Mouse (Mus musculus) frontal cortex, postnatal 25 days (tissue): ENCODE measurements around the gene Ntm.

Experiments used
- DNase-seq, 2 experiments: peaks; one replicate each; pipeline ENCODE4 v3.0.0; 2022; ENCODE audit warnings: low spot score in 2 of 2

Gene Ntm

DNA sequence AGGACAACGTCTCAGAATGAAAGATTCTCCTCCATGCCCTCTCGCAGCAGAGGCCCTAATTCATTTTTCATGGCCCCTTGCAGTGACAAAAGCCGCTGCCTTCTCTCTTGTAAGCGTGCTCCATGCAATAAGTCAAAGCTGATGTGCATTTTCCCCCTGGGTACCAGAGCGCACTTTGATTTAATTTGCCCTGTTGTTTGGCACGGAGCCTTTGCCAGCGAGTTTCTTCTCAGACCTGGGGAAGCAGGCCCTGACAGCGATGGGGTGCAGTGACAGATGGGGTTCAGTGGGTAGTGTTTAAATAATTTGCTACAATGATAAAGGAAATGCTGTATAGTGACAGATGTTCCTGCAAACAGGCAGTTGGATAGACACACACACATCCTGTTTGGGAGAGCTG, 904.1 kb downstream of the Ntm start:
- no peak for DNase-seq

DNA sequence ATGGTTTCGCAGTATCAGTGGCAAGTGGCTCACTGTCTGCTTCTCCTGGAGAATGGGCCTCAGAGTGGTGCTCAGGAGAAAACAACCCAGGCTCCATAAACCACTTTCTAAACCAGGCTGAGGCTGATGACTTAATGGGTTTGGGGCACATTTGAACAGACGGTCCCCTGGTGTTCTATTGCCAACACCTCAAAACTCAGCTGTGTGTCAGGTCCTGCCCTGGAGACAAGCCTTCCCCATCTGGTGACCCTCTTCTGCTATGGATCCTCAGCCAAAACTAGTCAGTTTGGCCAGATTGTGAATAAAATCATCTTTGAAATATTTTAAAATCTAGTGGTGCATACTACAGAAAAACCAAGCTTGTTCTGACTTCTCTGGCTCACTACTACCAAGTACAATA, 907.3 kb downstream of the Ntm start:
- no peak for DNase-seq

DNA sequence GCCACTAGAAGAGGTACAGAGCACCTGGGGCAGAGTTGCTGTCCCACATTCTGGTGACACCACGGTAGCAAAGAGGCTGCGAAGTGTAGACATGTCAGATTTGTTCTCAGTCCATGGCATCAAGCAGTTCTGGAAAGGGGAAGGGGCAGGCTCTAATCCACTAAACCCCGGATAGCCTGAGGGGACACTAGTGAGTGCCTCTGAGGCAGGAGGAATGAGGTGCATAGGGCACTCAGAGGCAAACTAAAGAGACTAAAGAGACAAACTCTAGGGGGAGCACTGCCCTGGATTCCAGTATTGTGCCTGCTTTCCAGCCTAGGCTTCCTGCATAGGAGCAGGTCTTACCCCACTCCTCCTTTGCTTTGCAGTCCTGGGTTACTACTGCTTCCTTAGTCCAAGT, 926.5 kb downstream of the Ntm start:
- no peak for DNase-seq

DNA sequence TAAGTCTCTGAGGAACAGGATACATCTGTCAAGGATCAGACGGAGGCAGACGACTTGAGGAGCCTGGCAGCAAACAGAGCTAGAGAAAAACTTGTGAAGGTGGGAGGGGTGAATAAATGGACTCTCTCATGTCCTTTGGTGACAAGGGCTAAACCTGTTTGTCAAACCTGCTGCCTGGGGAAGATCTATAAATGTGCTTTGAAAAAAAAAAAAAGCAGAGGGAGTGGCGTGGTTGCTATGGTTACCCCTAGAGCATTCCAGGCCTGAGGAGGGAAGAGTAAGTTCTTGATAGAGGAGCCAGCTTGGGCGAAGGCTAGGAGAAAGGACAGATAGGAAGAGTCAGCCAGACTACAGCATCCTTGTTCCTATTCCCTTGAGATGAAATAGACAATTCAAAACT, 926.9 kb downstream of the Ntm start:
- DNase-seq: no peak

DNA sequence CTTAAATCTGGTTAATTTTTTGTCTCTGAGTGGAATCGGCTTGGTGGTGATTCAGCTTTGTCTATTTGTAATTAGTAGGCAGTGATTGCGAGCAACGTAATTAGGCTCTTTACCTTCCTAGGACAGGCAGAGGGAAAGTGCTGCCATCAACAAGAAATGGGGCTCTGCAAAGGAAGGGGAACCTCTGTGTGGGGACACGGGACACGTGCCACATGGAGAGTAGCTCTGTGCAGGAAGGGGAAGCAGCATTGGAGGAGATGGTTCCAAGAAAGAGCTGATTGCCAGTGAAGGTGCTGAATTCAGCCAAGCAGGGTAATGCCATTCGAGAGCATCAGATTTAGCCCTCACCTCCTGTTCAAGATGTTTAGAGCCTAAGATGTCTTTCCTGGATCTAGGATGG, 936.5 kb downstream of the Ntm start:
- no peak for DNase-seq

DNA sequence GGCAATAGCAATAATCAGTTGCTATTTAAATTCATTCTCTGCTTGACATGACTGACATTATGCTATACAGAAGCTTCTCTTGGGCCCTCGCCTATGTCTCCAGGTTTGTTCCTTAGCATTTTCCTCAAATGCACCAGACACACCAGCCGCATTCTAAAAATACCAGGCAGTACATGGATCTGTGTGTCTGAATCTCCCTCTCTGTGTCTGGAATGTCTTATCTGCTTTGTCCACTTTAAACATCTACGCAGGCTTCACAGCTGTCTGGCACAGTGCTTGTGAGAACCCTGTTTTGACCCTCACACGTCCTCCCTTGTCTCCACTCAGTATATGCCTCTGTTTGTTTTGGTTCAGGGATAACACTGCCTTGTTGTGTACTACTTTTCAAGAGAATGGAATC, 937.3 kb downstream of the Ntm start:
- DNase-seq: no peak

DNA sequence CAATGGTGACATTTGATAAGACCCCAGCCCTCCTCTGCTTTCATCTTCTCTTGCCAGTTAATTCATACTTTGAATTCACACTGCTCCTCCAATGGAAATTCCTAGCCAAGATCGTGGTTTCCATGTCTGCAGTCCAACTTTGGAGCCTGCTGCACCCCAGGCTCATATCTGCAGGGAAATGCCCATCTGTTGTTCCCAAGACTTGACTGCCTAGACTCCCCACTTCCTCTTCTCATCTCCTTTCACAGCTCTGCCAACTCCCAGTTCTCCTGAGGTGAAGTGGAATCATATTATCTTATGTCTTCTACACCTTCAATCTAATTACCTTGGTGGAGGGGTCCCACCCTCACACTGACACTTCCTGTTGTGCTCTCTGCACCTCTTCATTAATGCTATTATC, 937.8 kb downstream of the Ntm start:
- DNase-seq: no peak

GRCm38 (mm10) chr9:29016879-29017278, 946.1 kb downstream of the Ntm start:
- DNase-seq: no peak

DNA sequence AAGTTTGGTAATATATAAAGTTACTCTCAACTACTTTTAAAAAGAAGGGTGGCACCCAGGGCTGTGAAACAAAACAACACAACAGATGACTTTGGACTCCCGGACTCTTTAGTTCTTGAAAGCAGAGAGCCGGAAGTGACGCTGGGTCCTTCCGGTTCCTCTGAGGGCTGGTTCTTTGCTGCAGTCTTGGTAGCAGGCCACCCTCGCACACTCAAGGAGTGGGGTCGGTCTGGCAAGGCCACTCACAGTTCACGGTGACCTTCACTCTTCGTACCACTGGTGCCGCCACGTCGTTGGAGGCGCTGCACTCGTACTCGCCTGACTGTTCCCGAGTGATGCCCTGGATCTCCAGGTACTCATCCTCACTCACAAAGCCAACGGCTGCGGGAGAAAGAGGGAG, 949.1 kb downstream of the Ntm start:
- no peak for DNase-seq

DNA sequence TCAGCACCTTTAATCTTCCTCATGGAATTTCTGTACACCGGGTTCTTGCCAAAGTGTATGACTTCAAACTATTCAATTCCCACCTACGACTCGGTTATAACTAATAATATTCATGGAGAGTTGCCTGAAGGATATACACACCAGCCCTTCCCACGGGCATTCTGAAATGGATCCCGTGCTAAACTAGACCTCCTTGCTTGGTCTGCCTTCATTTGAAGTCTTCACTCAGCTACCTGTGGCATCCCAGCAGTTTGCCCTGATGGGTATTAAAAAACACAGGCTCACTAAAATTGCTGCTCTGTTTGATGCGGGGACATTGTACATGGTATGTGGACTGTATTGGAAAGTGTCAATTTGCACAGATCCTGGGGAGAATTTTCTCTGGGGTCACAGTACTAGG, 950.4 kb downstream of the Ntm start:
- no peak for DNase-seq

DNA sequence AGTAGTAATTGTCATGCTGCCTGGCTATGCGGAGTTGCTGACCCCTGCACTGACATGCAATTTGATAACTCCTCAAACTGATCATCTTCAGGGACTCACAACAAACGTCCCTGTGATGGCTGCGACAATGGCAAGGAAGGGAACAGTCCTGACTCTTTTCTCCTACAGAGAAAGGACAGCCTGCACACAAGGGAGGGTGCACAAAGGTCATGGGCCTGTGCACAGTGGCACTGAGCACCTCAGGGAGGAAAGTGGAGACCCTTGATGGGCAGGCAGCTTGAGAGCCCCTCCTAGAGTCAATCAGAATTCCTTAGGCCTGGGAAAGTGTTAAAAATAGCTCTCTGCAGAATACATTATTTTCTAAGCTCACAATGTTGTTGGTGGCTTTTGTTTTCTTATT, 951.5 kb downstream of the Ntm start:
- no peak for DNase-seq

DNA sequence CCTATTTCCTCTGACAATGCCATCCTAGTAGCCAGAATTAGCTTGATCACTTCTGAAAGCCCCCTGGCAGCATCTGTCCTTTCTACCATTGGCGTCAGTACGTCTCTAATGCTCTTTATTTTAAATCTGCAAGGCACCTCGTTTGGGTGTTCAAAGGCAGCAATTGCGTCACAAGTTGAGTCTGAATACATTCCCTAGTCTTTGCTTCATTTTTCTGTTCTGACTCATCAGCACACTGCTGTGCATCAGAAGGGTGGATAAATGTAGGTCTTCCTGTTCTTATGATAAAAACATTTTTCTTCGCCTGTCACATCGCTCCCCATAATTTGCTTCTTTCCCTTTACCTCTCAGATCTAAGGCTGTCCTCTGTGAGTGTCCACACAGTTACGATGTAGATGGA, 958.4 kb downstream of the Ntm start:
- DNase-seq: no peak

GRCm38 (mm10) chr9:28999951-29000351, 963.0 kb downstream of the Ntm start:
- no peak for DNase-seq

- DNase-seq: no peak
These were observed 985.7 kb downstream of the Ntm start for GRCm38 (mm10) chr9:28977275-28977674.

GRCm38 (mm10) chr9:28969455-28969854, 993.5 kb downstream of the Ntm start:
- DNase-seq: no peak
